Mouse (Mus musculus) spleen, postnatal 14 days (tissue): Measurements from ENCODE around the gene Gm20877.
"Not testable (repeated sequence)": the region's sequence is repeated elsewhere in the genome, so short reads cannot be mapped to it uniquely, and the experiment has no call there.

Experiments used
- DNase-seq, 2 experiments: peaks; one replicate each; pipeline ENCODE4 v3.0.0; 2021 to 2022; ENCODE audit warnings: low spot score in 2 of 2

The Gm20877 gene

DNA sequence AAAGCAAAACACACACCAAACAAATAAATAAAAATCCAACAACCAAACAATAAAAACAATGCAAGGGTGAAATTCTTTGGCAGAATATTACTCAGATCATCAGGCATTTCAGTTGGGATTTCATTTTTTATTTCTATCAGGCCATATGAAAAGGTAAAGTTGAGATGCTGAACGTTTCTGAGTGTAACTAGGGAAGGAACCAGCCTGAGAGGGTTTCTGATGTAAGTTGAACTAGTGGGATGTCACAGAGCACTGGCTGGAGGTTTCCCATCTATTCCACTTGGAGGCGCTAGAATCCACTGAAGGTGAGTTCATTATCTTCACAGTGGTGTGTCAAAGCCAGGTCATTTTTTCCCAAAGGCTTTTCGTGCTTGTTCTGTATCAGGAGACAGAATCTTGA, at the start of gene Gm20877:
Gene Gm20877 (plus strand): TSS at position 301 of the 400 bp plus-strand sequence.
- DNase-seq: not testable (repeated sequence)
